Mouse (Mus musculus) gastrocnemius, adult 2 months (tissue): ENCODE data around the gene Fgf5. TPM values are rescaled to one million over a fixed set of nuclear protein-coding genes. Genes with fewer than 3 reads are reported as not detected.

ENCODE experiments used
- DNase-seq: peaks from one replicate; pipeline ENCODE4 v3.0.0; 2022
- H3K27ac ChIP-seq: fragments of 200-600 bp; 2 replicates; pipeline ENCODE4 v1.8.1; 2022; ENCODE audit warnings: mild to moderate bottlenecking
- H3K4me3 ChIP-seq: fragments of 200-600 bp; 2 replicates; pipeline ENCODE4 v1.8.1; 2022; ENCODE audit warnings: mild to moderate bottlenecking, moderate library complexity
- CTCF ChIP-seq: fragments of 200-600 bp; IDR thresholded peaks from 2 replicates; pipeline ENCODE4 v1.8.1; 2022; ENCODE audit warnings: antibody characterized with exemption, mild to moderate bottlenecking, moderate library complexity
- intact Hi-C: fragments of 180-260 bp; cut with DNase I; formaldehyde crosslinking; loops from one replicate; pipeline ENCODE4 v1.15.1; 2025
- long read RNA-seq, 2 experiments: library from polyadenylated mRNA; stranded (forward); transcript quantifications; one replicate each; pipeline ENCODE4 v2.0.0; 2021
- total RNA-seq, 2 experiments: library from RNA; stranded (reverse); gene quantifications; 2 replicates each; pipeline ENCODE4 v1.2.3; 2021

Fgf5 gene
- under 1 TPM; 0.20 to 0.26 TPM for total RNA-seq
- long read RNA-seq, experiment 1, partial matches to known transcripts, result 0 of 2 reads
- long read RNA-seq, experiment 1, other reads (novel, unspliced or antisense), result 0 of 2 reads
- long read RNA-seq, experiment 2, result 0 reads

DNA sequence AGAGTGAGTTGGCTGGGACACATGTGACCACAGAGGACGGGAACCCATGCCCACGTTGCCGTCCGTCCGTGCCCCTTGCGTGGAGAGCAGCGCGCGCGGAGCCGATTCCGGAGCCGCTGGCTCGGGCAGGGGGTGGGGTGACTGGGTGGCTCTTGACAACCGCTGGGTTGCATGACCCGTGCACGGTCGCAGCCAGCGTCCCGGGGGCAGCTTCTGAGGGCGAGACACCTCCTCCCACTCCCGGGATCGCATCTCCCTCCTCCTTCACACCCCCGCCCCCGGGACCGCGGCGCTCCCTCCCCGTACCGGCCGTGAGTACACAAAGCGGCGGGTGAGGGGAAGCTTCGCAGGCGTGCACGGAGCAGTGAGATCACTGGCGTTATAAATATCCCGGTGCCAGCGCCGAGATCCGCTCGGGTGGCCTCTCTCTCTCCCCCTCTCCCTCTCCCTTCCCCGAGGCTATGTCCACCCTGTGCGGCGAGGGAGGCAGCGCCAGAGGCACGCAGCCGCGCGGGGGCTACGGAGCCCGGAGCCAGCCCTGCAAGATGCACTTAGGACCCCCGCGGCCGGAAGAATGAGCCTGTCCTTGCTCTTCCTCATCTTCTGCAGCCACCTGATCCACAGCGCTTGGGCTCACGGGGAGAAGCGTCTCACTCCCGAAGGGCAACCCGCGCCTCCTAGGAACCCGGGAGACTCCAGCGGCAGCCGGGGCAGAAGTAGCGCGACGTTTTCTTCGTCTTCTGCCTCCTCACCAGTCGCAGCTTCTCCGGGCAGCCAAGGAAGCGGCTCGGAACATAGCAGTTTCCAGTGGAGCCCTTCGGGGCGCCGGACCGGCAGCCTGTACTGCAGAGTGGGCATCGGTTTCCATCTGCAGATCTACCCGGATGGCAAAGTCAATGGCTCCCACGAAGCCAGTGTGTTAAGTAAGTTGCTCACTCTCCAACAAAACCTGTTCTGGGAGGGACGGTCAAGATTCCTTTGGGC is at the start of gene Fgf5:
TSS of gene Fgf5 (plus strand) at position 347 of the 984 bp plus-strand sequence.
- no peak within 1 kb of the TSS for H3K27ac ChIP-seq
- peak; percentile 55 for DNase-seq
- no peak for TF ChIP-seq CTCF
- peak within 1 kb of the TSS; percentile 77 for H3K4me3 ChIP-seq
- intact Hi-C loops, result no loop called here

DNA sequence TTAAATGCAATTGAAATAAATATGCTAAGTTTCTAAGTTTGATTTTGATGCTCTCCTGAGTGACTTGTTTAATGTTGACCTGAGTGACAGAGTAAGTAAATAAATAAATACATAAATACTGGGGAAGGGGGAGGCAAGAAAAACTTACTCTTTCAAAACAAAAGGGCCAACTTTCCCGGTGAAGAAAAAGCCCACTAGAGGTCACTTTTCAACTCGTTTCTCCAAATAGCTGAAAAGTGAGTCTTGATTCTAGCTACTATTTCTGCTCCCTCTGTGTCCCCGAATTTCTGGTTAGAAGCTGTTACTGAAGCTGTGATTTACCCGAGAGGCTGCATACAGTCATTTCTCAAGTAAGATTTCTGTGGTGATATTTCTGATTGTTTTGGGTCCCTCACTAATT is 41.5 kb upstream of the Fgf5 start:
- intact Hi-C loops, result no loop called here
- no peak overlapping the region for H3K27ac ChIP-seq
- no peak for DNase-seq
- H3K4me3 ChIP-seq, result no peak overlapping the region
- TF ChIP-seq CTCF, result no peak

DNA sequence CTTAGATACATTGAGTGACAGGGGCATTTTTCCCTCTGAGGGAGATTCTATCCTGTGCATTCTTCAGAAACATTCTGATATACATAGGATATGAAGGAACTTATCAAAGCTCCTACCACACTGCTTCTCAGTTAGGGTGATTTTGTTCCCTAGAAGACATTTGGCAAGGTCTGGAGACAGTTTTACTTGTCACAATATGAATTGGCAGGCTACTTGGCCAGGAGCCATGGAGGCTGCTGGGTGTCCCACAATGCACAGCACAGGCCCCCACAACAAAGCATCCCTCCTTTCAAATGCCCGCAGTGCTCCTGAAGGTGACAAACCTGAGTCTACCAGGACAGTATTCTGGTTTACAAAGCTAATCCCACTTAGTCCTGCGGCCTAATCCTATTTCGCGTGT is 32.0 kb upstream of the Fgf5 start:
- Histone ChIP-seq H3K4me3 (no peak overlapping the region), H3K27ac (no peak overlapping the region)
- no peak for TF ChIP-seq CTCF
- DNase-seq, result no peak
- intact Hi-C loops, result no loop called here

DNA sequence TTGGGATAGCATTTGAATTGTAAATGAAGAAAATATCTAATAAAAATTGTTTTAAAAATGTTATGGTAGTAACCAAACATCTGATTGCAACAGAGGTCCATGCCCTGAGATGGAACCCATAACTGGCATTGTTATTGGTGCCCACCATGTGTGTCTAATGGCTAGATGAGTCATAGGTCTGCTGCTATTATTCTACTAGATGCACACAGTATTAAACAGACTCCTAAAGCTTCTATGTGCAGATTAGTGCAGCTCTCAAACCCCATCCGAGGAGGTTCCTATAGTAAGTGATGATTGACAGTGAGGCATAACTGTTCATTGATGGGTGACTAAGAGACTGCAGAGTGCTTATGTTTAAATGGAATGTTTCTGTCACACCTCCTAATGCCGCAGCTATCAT is 27.3 kb upstream of the Fgf5 start:
- intact Hi-C loops, result no loop called here

DNA sequence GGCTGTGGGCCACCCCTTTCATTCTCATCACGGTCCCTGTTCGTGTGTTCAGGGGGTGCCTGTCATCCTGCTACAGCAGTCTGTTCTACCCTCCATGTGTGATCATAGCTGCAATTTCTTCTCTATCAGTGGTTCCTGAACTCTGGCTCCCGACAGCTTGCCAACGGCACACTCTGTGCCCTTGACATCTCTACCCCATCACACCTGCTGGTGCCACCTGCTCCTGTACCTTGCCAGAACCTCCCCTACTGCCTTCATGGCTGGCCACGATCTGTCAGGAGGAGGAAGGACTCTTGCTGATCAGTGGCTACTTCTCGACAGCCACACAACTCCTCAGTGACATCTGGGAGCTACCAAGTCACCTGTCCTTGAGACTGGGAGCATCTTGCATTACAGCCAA is 24.5 kb upstream of the Fgf5 start:
- no peak for TF ChIP-seq CTCF
- Histone ChIP-seq H3K27ac (no peak overlapping the region), H3K4me3 (no peak overlapping the region)
- DNase-seq, result no peak
- intact Hi-C loops, result no loop called here

More for the DNA sequence above, 27.3 kb upstream of the Fgf5 start:
- Histone ChIP-seq H3K27ac (no peak overlapping the region), H3K4me3 (no peak overlapping the region)
- DNase-seq, result no peak
- no peak for TF ChIP-seq CTCF

DNA sequence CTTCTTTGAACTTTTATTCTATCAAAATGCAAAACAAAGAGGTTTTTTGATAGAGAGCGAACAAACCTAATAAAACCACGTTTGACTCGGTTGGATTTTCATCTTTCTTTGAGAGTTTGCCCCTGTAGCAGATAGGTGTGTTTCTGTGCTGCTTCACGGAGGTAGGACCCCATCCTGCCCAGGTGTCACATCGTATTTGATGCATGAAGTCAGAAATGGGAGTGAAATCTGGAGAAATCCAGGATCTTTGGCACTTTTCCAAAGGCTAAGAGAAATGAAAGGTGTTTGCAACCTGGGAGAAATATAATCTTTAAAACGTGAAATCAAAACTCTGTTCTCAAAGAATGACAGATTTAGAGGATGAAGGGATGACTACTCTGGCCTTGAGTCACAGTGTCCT is 15.5 kb upstream of the Fgf5 start:
- DNase-seq, result no peak
- no peak overlapping the region for H3K4me3 ChIP-seq
- no peak for TF ChIP-seq CTCF
- H3K27ac ChIP-seq, result no peak overlapping the region
- intact Hi-C loops, result no loop called here

DNA sequence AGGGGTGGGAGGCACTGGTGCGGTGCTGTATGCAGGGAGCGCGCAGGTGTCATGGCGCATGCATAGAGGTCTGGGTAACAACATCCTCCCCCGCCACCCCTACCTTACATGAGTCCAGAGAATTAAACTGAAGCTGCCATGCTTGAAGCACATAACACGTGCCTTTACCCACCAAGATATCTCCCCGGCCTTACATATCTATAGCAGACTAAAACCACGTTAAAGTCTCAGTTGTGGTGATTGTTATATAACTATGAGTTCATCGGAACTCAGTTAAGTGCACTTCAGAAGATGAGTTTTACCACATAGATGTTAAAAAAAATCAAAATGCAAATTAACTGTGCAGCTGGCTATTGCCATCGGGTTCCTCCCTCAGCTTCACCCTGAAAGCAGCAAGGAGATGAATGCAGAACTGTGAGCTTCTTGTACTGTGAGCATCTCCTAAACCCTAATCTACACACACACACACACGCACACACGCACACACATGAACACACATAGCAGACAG is 12.6 kb upstream of the Fgf5 start:
- Histone ChIP-seq H3K27ac (no peak overlapping the region), H3K4me3 (no peak overlapping the region)
- DNase-seq, result no peak
- intact Hi-C loops, result no loop called here
- TF ChIP-seq CTCF, result no peak

DNA sequence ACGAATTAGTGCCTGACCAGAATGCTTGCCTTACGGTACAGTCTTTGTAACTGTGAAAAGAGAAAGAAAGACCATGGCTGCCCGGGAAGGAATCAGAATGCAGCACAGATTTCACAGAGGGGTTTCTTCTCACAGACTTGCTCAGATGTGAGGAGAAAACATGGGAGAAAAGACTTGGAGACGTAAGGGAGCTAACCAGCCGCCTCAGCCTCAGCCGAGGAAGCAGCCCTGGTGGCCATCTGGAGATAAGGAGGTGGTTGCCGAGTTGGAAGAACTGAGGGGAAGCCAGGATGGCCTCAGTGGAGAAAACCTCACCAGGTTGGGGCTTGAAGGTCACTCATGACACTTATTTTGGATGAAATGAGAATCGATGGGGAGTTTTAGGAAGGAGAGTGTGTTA is 8.7 kb upstream of the Fgf5 start:
- no peak for DNase-seq
- intact Hi-C loops, result no loop called here
- H3K27ac ChIP-seq, result no peak overlapping the region
- H3K4me3 ChIP-seq, result no peak overlapping the region
- TF ChIP-seq CTCF, result no peak

DNA sequence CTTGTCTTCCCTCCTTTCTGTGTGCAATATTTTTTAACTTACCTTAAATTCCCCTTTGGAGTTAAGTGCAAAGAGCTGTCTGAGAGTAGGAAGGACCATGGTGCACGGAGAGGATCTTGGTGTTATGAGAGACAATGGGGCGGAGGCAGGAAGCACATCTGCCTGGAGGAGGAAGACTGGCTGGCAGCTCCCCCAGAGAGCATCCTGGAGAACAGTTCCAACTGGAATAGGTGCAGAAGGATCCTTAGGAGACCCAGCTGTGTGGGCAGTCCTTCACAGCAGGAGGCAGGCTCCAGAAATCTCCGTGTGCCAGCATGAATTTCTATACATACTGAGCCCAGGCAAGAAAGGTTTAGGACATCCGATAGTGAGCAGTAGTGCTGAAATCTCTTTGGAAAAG is 8.0 kb upstream of the Fgf5 start:
- H3K4me3 ChIP-seq, result no peak overlapping the region
- TF ChIP-seq CTCF, result no peak
- intact Hi-C loops, result no loop called here
- no peak overlapping the region for H3K27ac ChIP-seq
- DNase-seq, result no peak

DNA sequence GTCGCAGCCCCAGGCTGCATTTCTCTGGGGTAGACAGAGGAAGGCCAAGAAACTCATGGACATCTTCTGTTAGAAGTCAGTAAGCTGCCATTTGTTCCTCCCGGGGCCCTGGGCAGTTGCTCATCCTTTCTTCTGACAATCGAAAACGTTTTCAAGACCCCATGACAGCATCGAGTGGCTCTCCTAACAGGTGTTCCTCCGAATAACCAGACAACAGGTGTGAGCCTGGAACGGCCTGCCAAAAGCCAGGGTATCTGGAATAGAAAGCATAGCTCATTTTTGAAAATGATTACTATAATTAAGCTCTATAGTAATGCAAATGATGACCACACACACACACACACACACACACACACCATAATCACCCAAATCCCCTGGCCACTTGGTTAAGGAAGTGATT is 7.2 kb upstream of the Fgf5 start:
- DNase-seq, result no peak
- Histone ChIP-seq H3K27ac (no peak overlapping the region), H3K4me3 (no peak overlapping the region)
- no peak for TF ChIP-seq CTCF
- intact Hi-C loops, result no loop called here

DNA sequence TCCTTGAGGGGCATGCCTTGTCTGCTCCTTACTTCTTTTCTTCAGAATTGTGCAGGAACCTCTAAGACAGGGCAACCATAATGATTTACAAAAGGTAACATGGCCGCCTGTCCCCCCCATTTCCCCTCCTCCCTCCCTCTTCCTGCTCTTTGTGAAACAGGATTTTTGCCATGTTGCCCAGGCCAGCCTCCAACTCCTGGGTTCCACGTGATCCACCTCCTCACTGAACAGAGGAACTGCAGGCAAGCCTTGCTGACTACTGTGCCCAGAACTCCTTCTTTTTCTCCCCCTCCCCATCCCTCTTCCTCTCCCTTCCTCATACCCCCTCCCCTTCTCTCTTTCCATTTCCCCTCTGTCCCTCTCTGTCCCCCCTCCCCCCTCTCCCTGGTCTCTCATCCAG is 6.5 kb upstream of the Fgf5 start:
- intact Hi-C loops, result no loop called here
- no peak overlapping the region for H3K27ac ChIP-seq
- no peak for DNase-seq
- TF ChIP-seq CTCF, result no peak
- no peak overlapping the region for H3K4me3 ChIP-seq

DNA sequence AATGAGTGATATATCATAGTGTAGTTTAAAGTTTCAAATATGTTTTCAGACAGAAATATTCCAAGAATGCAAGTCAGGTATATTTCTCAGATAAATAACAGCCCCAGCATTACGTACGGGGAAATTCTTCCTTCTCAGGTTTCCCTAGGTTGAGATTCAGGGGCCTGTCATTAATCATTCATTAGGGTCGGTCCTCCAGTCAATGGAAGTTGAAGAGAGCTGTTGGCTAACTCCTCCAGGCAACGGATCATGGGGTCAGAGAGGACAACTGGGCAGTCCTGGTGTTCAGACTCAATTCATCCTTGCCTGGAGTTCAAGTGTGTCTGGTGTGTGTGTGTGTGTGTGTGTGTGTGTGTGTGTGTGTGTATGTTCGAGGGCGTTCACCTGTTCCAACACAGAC is 837 bp upstream of the Fgf5 start:
- no peak for DNase-seq
- Histone ChIP-seq H3K4me3 (no peak overlapping the region), H3K27ac (no peak overlapping the region)
- no peak for TF ChIP-seq CTCF
- intact Hi-C loops, result no loop called here

DNA sequence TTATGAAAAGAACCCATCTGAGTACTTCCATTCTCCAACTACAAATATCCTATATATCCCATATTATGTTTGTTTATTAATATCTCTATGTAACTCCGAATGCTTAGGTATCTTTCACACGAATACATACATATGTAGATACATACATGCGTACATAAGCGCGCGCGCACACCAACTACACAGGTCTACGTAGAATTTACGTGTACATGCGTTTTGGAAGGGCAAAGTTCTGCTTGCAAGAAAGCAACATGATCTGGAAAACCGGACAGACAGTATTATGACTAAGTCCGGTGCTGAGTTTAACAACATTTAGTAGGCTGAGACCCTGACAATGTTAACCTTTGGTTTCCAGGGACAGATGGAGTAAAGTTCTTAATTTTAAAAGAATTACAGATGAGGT is 1.2 kb downstream of the Fgf5 start:
- intact Hi-C loops, result no loop called here
- no peak overlapping the region for H3K27ac ChIP-seq
- no peak for DNase-seq
- H3K4me3 ChIP-seq, result no peak overlapping the region
- TF ChIP-seq CTCF, result no peak
